Mouse (Mus musculus) hindlimb bud, embryonic 11.5 days (tissue): ENCODE results near the gene Csf3.

Experiments
- DNase-seq: peaks from one replicate; pipeline ENCODE4 v3.0.0-alpha.2; 2012; ENCODE audit warnings: low read depth, low spot score; ENCODE audit errors: extremely low spot score

Gene Csf3

DNA sequence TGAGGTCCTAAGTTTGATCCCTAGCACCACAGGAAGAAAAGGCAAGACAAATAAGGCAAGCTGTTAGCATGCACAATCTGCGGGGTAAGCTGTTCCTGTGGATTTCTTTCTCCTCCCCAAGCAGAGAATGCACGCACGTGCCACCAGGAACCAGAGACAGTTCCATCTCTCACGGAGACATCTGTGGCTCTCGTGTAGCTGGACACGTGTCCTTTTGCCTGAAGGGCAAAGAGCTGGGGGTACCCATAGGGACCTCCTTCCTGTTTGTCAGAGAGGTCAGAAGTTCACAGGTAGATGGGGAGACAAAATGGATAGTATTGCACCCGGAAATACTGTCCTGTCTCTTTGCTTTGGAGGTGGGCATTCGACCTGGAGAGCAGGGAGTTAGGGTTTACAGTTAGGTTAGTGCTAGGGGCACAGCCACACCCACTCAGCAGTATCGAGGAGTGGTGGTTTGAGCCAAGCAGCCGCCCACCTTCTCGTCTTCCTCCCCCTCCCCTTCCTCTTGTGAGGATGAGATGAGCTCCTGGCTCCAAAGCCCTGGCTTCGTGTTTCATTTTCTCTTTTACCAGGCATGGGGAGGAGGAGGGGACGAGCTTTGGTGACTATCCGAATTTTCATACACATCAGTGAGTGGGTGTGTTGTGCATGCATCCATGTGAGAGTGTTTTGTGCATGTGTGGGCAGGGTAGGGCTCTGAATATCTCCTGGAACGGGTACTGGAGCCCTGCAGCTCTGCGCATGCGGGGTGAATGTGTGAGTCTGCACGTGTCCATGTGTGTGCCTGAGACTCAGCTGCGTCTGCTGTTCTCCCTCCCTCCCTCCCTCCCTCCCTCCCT, 46.0 kb downstream of the Csf3 start:
- DNase-seq = no peak

DNA sequence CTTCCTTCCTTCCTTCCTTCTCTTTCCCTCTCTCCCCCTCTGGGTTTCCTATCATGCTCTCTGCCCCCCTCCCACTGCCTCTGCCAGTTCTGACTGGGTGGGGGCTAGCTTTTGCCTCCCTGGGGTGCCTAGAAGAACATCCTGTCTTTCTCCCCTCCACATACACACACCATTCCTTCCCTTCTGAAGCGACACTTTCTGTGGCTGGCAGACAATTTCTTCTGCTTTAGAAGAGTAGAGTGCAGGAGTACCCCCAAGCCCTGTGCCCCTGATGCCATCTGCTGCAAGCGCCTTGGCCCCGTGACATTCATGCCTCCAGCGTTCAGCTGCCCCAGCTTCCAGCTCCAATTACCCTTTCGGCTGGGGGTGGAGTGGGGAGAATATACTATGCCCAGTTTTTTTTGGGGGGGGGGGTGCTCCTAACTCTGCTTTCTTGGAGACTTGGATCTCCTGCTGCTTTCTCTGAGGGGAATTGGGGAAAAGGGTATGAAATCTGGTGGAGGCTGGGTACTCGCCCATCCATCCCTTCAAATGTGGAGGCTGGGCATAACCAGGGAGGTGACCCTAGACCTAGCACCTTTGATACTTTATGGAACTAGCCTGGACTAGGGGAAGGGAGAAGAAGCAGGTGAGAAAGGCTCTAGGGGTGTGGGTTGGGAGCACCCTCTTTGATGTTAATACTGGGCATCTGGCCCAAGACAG, 46.9 kb downstream of the Csf3 start:
- DNase-seq = no peak

DNA sequence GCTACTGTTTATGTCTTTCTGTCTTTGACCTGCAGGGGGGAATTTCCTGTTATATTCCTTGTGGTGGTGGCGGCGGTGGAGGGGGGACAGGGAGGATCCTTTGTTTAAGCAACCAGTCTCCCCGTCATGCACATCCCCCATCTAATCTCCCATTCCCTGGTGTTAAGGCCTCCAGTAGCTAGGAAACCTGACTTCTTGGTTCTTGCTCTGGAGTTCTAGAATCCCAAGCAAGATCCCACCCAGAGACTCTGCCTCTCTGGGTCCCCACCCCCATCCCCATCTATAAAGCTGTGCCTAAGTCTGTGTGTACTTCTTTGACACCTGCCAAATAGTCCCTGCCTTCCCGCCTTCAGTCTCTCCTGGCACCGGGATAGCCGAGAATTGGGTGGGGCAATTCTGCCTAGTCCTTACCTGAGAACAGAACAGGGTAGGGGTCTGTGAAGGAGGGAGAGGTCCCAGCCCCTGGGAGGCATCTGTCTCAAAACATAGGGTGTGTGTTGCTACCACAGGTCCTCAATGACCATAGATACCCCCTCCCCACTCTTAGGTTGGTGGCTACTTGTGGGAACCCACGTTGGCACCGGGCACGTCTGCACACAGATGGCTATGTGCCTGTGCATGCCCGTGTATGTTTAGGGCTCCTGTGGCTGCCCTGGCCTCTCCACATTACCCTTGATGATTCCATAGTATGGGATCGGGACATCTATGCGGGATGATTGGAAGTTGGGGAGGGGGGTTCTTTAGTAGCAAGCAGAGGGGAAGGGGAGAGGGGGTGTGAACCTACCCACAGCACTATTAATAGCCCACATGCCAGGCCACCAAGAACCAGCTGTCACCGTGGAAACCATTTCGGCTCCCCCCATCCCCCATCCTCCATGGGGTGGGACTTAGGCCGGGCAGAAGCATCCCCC, 47.7 kb downstream of the Csf3 start:
- no peak for DNase-seq

DNA sequence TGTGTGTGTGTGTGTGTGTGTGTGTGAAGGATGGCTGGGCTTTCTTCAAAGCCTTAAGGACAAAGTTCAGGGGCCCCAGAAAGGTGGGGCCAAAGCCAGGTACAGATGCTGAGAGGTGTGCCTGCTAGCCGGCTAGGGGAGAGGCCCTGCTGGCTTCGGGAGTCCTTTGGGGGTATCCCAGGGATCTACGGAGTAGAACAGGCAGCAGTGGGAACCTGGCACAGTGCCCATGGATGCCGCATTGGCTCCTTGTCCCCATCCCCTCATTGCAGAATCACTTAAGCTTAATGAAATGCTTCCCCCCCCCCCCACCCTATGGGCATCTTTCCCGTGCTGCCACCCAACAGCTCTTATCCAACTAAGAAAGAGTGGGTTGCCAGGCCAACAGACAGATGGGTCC, 48.7 kb downstream of the Csf3 start:
- DNase-seq = no peak

DNA sequence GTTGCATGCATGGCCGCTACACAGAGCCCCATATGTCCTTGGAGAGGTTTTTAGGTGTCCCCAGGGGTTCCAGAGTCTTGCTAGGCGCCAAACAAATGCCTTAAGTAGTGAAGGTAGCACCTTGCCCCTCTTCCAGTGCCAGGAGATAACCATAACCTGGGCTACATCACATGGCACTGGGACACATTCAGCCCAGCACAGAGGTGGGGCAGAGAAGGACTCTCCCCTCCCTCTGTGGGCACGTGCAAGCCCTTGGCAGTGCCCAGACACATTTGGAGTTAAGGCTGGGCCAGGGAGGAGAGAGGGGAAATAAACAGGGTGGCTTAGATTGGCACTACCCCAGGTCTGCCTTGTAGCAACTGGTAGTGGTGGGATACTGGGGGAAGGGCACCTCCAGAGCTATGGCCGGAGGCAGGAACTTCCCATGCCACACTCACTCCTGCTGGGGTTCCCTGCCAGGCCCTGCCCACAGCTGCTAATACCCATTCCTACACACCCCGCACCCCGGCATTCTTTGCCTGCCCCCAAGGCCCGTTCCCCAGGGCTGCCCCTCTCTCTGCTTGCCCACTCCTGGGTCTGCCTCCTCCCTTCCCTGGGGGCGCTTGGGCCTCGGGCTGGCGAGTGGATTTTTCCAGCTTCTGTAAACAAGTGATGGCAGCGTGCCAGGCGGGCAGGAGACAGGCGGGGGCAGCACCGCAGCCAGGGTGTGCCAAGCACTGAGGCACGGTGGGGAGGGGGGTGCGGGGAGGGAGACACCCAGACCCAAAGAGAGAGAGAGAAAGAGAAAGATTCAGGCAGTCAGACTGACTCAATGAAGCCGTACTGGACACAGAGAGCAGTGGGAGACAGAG, 49.5 kb downstream of the Csf3 start:
- no peak for DNase-seq

DNA sequence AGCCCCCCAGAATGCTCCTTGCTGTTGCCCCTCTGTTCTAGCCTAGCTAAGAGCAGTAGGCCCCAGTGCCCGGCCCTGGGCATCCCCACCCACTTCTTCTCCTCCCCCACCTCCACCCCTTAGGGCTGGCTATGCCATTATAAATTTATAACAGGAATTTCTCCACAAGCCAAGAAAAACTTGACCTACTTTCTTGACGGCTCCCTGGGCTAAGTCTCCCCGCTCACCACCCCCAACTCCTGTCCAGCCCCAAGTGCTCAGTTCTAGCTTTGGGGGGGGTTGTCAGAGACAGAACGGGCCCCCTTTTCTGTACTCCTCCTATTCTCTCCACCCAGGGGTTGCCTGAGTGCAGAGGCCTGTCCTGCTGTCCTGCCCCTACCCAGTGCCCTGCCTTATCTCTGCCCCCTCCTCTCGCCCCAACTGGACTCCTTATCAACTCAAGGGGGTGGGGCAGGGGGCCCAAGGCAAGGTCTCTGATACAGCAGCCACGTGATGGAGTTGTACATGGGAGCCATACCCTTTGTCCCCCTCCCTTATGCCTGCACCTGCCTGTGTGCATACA, 50.2 kb downstream of the Csf3 start:
- no peak for DNase-seq

DNA sequence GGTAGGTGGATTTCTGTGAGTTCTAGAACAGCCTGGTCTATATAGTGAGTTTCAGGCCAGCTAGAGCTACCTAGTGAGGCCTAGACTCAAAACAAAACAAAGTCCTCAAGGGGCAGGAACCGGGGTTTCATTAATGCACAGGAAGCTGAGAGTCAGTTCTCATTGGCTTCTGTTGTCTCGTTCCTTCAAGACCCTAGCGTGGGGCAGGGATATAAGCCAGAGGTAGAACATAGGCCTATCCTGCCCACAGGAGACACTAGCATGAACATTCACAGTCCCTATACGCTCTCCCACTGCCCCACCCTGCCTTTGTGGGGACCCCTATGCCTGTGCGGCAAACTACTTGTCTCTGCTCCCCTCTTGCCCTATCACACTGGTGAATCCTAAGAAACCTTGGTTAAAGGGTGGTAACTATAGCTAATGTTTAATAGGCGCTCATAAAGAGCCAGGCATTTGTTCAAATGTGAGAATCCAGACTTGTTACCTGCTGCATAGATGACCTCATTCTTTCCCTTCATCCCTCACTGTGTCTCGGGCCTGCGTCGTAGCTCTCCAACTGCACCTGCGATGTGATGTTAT, 51.6 kb downstream of the Csf3 start:
- DNase-seq = no peak
